Mouse (Mus musculus) midbrain, embryonic 16.5 days (tissue): Measurements from ENCODE around the gene Hoxa3. TPM values are rescaled to one million over a fixed set of nuclear protein-coding genes. Genes with fewer than 3 reads are reported as not detected.

ENCODE experiments used
- ATAC-seq: fragments of 200-750 bp; cut with Nextera tagmentation; 2 replicates; pipeline ENCODE4 v1.8.0; 2017; ENCODE audit warnings: moderate TSS enrichment
- H3K27ac ChIP-seq: fragments of 300-500 bp; sonication (generic); 2 replicates; pipeline ENCODE4 v1.5.1; 2014; ENCODE audit warnings: mild to moderate bottlenecking, low read length, mixed read lengths
- H3K27me3 ChIP-seq: fragments of 300-500 bp; sonication (generic); 2 replicates; pipeline ENCODE4 v1.6.1; 2014; ENCODE audit warnings: low read depth, low read length, mixed read lengths; ENCODE audit not compliant: control insufficient read depth, insufficient read depth
- H3K36me3 ChIP-seq: fragments of 300-500 bp; sonication (generic); 2 replicates; pipeline ENCODE4 v1.6.1; 2014; ENCODE audit warnings: mild to moderate bottlenecking, low read length, moderate library complexity, mixed read lengths; ENCODE audit not compliant: control insufficient read depth, insufficient read depth
- H3K4me1 ChIP-seq: fragments of 300-500 bp; sonication (generic); 2 replicates; pipeline ENCODE4 v1.6.1; 2014; ENCODE audit warnings: mild to moderate bottlenecking, low read length, mixed read lengths; ENCODE audit not compliant: control insufficient read depth, insufficient read depth
- H3K4me2 ChIP-seq: fragments of 300-500 bp; sonication (generic); 2 replicates; pipeline ENCODE4 v1.6.1; 2014; ENCODE audit warnings: mild to moderate bottlenecking, low read length, mixed read lengths
- H3K4me3 ChIP-seq: fragments of 300-500 bp; sonication (generic); 2 replicates; pipeline ENCODE4 v1.5.1; 2014; ENCODE audit warnings: low read depth, mild to moderate bottlenecking, low read length, moderate library complexity, mixed read lengths
- H3K9ac ChIP-seq: fragments of 300-500 bp; sonication (generic); 2 replicates; pipeline ENCODE4 v1.6.1; 2014; ENCODE audit warnings: low read depth, low read length, mixed read lengths
- H3K9me3 ChIP-seq: fragments of 300-500 bp; sonication (generic); replicated peaks from 2 replicates; pipeline ENCODE4 v1.6.1; 2014; ENCODE audit warnings: mild to moderate bottlenecking, low read length, mixed read lengths; ENCODE audit not compliant: control insufficient read depth, poor library complexity, severe bottlenecking
- WGBS: fragments of 180-500 bp; shearing (Covaris S2); extraction: QIAGEN DNeasy Blood & Tissue Kit; methylation state at CpG from one replicate; pipeline ENCODE4 v1.1.7; 2014; 5-methylcytosine and 5-hydroxymethylcytosine counted together
- polyA plus RNA-seq: library from polyadenylated mRNA; unstranded; fragments of >200 nt; fragmentation: Nextera tagmentation; extraction: Ambion mirVana; gene quantifications from 2 replicates; pipeline ENCODE4 v1.2.1, GENCODE M21; 2015

Hoxa3 gene
- not detected in 2 replicates for polyA plus RNA-seq

DNA sequence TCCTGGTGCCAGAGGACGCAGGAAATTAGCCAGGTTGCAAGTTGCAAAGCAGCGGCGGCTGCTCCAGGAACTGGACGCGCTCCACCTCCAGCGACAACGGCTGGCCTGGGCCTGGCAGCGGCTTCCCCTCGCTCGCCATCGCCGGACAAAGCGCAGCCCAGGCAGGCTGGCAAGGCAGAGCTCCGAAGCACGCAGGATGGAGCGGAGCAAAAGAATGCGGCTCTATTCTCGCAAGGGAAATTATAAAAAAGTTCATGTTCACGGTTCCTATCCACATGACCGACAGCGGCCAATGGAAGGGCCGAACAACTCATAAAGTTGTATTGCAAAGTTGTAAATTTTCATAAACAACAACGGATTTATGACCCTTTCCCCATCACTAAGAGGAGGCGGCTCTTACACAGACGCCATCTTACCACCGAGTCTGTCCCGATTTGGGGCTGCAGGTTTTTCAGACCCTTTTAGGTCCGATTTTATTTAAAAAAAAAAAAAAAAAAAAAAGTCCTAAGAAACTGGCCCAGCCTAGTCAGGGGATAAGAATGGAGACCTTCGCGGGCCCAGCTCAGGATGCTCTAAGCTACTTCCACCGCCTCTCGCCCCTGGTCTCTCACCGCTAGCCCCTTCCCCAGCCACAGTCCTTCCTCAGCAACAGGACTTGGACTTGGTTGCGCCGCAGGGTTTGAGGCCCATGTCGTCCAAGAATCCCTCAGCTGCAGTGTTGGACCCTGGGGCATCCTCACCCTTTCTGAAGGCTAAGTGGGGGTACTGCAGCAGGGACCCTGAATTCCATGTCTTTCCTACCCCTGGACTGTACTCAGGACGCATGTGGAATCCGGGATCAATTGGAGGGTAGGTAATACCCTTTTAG, at the start of gene Hoxa3, which contains the start of gene Gm28308:
Gene Hoxa3, minus strand, starts transcription at position 218 of the 868 bp plus-strand sequence.
Gene Gm28308, minus strand, starts transcription at position 221 of the 868 bp plus-strand sequence.
- H3K36me3 ChIP-seq, result no peaks in the 10 kb centered on the region
- H3K4me3 ChIP-seq, result no peak within 1 kb of the TSS
- no peak for ATAC-seq
- H3K9ac ChIP-seq, result no peak within 1 kb of the TSS
- WGBS, result 3% methylated on average over 38 of the region's 38 CpGs
- peaks cover 86% of the 10 kb centered on the region for H3K27me3 ChIP-seq
- H3K4me2 ChIP-seq, result no peak within 1 kb of the TSS
- no peak within 1 kb of the TSS for H3K27ac ChIP-seq
- peaks cover 2% of the 10 kb centered on the region; the same call in 1 of the 2 replicates for H3K4me1 ChIP-seq
- H3K9me3 ChIP-seq, result no peaks in the 10 kb centered on the region

- Histone ChIP-seq H3K36me3 (no peaks in the 10 kb centered on the region), H3K4me1 (peaks cover 4% of the 10 kb centered on the region; the same call in 1 of the 2 replicates), H3K9ac (no peak overlapping the region), H3K4me2 (no peak overlapping the region), H3K27me3 (peaks cover 76% of the 10 kb centered on the region), H3K9me3 (no peaks in the 10 kb centered on the region), H3K27ac (no peak overlapping the region), H3K4me3 (no peak overlapping the region)
- no peak for ATAC-seq
- 1% methylated on average over 24 of the region's 24 CpGs for WGBS
Measured at GRCm38 (mm10) chr6:52262463-52263320, 49.6 kb upstream of the Hoxa3 start.

GRCm38 (mm10) chr6:52261751-52262462, 48.8 kb upstream of the Hoxa3 start:
- no peak for ATAC-seq
- H3K4me3 ChIP-seq, result no peak overlapping the region
- H3K9ac ChIP-seq, result no peak overlapping the region
- H3K9me3 ChIP-seq, result no peaks in the 10 kb centered on the region
- no peak overlapping the region for H3K27ac ChIP-seq
- no peak overlapping the region for H3K4me2 ChIP-seq
- H3K4me1 ChIP-seq, result peaks cover 4% of the 10 kb centered on the region; the same call in 1 of the 2 replicates
- H3K36me3 ChIP-seq, result no peaks in the 10 kb centered on the region
- H3K27me3 ChIP-seq, result peaks cover 76% of the 10 kb centered on the region
- 4% methylated on average over 9 of the region's 9 CpGs for WGBS

GRCm38 (mm10) chr6:52260654-52261575, 47.8 kb upstream of the Hoxa3 start, which contains the start of gene Hoxa13:
Gene Hoxa13, minus strand, starts transcription at chr6:52260880.
- peaks cover 73% of the 10 kb centered on the region for H3K27me3 ChIP-seq
- no peaks in the 10 kb centered on the region for H3K36me3 ChIP-seq
- peak within 1 kb of the TSS; percentile 20 for H3K4me3 ChIP-seq
- 1% methylated on average over 31 of the region's 72 CpGs for WGBS
- H3K27ac ChIP-seq, result no peak within 1 kb of the TSS
- peak within 1 kb of the TSS; percentile 33; the same call in 1 of the 2 replicates for H3K4me2 ChIP-seq
- no peak within 1 kb of the TSS for H3K9ac ChIP-seq
- H3K4me1 ChIP-seq, result peaks cover 4% of the 10 kb centered on the region; the same call in 1 of the 2 replicates
- no peaks in the 10 kb centered on the region for H3K9me3 ChIP-seq
- no peak for ATAC-seq

- 1% methylated on average over 39 of the region's 39 CpGs for WGBS
- peaks cover 71% of the 10 kb centered on the region for H3K27me3 ChIP-seq
- H3K36me3 ChIP-seq, result no peaks in the 10 kb centered on the region
- no peak overlapping the region; the same call in 1 of the 2 replicates for H3K4me2 ChIP-seq
- H3K4me3 ChIP-seq, result no peak overlapping the region
- ATAC-seq, result no peak
- H3K9ac ChIP-seq, result no peak overlapping the region
- H3K9me3 ChIP-seq, result no peaks in the 10 kb centered on the region
- H3K4me1 ChIP-seq, result peaks cover 4% of the 10 kb centered on the region; the same call in 1 of the 2 replicates
- no peak overlapping the region for H3K27ac ChIP-seq
Measured at GRCm38 (mm10) chr6:52259811-52260261, 46.7 kb upstream of the Hoxa3 start.

- H3K4me1 ChIP-seq, result peaks cover 4% of the 10 kb centered on the region; the same call in 1 of the 2 replicates
- H3K27me3 ChIP-seq, result peaks cover 66% of the 10 kb centered on the region
- H3K4me2 ChIP-seq, result no peak overlapping the region
- WGBS, result 1% methylated on average over 24 of the region's 25 CpGs
- H3K9ac ChIP-seq, result no peak overlapping the region
- no peaks in the 10 kb centered on the region for H3K36me3 ChIP-seq
- no peak overlapping the region for H3K4me3 ChIP-seq
- H3K27ac ChIP-seq, result no peak overlapping the region
- no peak for ATAC-seq
- no peaks in the 10 kb centered on the region for H3K9me3 ChIP-seq
Measured at GRCm38 (mm10) chr6:52259081-52259790, 46.1 kb upstream of the Hoxa3 start.

DNA sequence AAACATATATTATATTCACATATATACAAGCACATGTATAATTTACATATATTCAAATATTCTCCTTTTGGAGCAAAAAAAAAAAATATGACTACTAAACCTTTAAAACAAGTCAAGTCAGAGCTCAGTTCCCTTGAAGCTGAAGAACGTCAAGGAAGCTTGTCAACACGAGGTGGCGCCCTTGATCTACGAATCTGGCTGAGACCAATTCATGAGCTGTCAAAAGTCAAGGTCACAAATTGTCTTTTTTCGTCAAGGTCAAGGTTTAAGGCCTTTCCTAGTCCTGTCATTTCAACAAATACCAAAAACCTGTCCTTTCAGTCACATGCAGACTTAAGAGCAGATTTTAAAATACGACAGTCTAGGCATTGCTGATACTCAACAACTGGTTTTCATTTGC, 43.8 kb upstream of the Hoxa3 start:
- Histone ChIP-seq H3K9ac (no peak overlapping the region), H3K9me3 (no peaks in the 10 kb centered on the region), H3K27me3 (peaks cover 64% of the 10 kb centered on the region), H3K36me3 (no peaks in the 10 kb centered on the region), H3K4me3 (no peak overlapping the region), H3K4me2 (no peak overlapping the region), H3K4me1 (peaks cover 4% of the 10 kb centered on the region; the same call in 1 of the 2 replicates), H3K27ac (no peak overlapping the region)
- no peak for ATAC-seq
- WGBS, result under 1% methylated on average over 6 of the region's 6 CpGs
